Mouse (Mus musculus) retina, embryonic 14.5 days (tissue): ENCODE measurements at regions not wholly inside any gene's neighbourhood (a gene's known extent, or its start where the extent isn't known, plus 50 kb on each side); places are given as distances from the start of the nearest gene placed in this dataset.

Source experiments
- DNase-seq: peaks from one replicate; pipeline ENCODE4 v3.0.0-alpha.2; 2015; ENCODE audit warnings: low spot score

DNA sequence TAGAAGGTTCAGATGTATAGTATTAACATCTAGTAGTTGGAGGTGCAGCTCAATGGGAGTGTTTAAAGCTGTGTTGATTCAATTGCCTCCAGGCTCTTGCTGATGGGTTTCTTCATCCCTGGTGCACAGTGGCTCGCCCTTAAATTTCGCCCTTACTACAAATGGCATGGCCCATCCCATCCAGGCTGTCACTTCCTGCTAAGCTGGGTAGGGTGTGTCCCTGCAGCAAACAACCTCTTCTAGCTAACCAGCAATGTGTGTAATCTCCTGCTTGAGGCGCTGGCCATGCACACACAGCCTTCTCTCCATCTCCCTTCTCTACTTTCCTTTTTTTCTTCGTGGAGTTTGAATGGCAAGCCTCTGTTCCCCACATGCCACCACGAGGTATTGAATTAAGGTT is 238.1 kb upstream of the Id2 start:
- DNase-seq, result no peak

DNA sequence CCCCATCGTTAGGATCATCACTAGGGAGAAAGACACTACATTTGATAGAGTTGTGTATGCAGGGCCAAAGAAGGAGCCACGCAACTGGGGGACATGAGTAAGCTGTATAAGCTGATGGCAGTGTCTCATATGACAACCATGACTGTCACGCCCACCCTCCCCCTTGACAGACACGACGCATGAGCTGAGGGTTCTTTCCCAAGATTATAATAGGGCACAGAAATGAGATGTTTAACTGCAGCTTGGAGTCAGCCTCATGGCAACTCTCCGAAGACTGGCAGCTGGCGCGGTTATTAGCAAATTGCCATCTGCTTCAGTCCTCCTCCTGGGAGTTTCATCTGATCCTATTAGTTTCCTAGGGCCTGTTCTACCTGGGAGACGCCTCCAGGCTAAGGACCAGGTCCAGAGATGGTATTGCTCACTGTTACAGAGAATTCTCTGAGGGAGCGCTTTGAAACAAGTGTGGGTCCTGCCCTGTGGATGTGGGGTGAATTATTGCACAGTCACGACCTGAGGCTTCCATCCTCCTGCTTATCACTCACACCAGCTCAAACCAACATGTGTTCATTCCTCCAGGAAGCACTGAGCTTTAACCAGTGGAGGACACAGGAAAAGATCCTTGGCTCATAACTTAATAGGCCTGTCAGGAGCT is 235.6 kb upstream of the Id2 start:
- peak; percentile 35 for DNase-seq

DNA sequence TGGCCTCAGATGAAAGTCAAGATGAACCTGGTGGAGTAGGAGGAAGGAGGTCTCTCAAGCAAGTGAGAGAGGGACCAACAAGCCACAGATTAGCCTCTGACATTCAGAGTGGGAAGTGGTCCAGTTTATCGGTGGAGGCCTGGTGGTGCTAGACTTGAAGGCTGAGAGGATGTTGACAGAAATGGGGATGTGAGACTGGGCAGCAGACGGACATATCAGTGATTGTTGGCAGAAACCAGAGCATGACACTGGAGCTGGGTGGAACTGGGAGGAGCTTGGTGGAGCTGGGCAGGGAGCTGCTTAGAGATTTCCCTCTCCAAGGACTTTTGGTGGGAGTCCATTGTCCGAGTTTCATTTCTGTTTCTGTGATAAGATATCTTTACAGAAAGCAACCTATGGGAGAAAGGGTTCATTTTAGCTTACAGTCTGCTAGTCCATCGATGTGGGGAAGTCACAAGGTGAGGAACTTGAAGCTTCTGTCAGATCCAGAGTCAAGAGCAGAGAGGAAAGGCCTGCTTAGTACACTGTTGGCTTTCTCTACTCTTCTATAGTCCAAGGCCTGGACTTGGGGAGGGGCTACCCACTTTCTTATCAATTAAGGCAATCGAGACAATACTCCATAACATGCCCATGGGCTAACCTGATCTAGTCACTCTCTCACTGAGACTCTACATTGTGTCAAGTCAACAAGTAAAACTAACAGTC is 233.2 kb upstream of the Id2 start:
- no peak for DNase-seq

DNA sequence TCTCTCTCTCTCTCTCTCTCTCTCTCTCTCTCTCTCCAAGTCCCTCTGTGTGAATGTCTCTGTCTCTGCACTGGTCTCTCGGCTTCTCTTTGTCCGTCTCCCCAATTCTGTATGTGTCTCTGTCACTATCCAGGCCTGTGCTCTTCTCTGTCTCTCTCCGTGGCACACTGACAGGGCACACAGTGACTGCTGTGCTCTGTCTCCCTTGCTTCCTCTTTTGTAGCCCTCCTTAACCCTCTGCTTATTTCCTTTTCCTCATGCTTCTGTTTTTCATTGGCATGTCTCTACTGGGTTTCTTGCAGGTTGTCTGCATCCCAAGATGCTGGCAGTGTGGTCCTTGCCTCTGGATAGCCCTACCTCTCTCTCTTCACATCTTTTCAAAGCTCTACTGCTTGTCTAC is 229.0 kb upstream of the Id2 start:
- no peak for DNase-seq

DNA sequence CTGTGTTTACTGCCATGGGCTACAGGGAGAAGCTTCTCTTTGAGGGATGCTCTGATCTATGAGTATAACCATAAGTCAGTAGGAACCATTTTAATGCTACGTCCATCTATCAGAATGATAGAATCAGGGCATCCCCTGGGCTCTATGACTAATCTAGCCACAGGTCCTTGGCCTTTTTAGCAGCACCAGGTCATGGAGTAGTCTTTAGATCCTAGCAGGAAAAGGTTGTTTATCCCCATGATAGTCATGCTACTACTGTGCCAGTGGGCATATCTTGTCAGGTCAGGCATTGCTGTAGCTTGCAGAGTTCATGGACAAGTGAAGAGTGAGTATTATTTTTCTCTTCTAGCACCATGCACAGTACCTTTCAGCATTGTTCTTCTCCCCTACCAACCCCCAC is 226.2 kb upstream of the Id2 start:
- DNase-seq, result no peak

DNA sequence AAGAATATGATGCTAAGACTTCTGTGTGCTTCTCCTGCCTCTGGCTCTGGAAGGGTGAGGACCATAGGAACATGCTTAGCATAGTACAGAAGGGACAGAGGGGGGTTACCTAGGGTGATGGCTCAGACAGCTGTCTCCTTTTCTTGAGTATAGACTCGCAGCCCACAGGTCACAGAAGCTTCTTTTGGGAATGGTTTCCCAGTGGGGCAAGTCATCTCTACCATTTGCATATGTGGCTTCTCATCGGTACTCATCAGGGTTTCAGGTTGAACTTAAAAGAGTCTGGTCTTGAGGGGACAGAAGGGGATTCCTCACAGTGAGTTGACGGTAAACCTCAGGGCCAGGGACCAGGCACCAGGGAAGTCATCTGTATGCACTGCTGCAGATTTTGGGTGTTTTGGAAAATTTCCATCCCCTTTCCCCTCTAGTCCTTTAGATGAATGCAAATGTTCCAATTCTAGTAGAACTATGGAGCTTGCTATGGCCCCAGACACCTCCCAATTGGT is 223.4 kb upstream of the Id2 start:
- DNase-seq, result no peak

GRCm38 (mm10) chr12:25319846-25320245 is 222.9 kb upstream of the Id2 start:
- DNase-seq, result no peak

DNA sequence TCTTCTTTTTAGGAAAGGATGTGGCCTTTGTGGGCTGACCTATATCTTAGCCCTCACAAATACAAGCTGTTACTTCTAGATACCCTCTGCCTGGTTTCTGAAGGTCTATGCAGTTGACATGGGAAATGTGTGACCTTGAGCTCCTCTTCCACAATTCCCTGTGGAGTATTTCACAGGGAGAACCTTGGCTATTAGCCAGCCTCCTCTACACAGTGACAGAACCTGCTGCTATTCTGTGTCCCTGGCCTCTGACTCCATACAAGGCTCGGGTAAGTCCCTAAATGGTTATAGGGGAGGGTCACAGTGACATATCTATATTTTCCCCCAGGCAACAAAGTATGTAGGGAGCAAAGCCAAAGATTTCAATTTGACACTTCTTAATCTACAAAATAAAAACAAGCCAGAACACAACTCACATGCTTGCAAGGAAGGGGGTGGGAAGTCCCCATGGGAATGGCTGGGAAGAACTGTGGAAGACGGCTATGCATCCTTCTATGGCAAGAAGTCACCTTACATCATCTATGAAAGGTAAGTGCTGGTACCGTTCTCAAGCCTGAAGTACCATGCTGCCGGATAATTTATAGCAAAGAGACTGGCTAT is 221.2 kb upstream of the Id2 start:
- no peak for DNase-seq

DNA sequence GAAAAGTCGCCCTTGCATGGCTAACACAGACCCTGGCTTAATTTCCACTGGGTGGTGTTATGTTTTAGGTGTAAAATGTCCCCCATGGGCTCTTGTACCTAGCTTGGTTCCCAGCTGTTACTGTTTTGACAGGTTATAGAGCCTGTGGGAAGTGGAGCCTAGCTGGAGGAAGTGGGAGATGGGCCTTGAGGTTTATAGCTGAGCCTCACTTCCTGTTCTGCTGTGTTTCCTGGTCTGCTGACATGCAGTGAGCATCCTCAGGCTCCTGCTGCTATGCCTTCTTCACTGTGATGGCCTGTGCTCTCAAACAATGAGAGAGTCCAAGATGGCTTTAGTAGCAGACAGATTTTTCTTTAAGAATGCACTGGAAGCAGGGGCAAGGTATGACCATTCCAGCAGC is 219.0 kb upstream of the Id2 start:
- no peak for DNase-seq

GRCm38 (mm10) chr12:25313212-25313611 is 216.3 kb upstream of the Id2 start:
- no peak for DNase-seq

DNA sequence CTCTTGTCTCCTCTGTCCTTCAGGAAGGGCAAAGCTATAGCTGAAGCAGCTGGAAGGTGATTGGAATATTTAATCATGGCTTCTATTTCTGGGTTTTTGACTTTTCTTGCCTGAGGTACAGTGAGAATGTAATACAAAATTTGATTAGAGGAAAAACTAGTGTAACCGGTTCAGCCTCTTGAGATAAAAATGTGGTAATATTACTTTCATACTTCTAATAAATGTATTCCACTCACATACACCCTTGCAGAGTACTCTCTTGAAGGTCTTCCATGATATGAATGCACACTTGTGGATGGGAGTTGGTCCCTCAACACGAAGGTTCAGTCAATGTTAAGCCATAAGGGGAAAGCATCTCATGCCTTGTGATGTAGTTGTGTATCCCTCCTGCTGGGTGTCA is 215.4 kb upstream of the Id2 start:
- DNase-seq, result no peak

GRCm38 (mm10) chr12:25311728-25312127 is 214.8 kb upstream of the Id2 start:
- DNase-seq, result no peak

DNA sequence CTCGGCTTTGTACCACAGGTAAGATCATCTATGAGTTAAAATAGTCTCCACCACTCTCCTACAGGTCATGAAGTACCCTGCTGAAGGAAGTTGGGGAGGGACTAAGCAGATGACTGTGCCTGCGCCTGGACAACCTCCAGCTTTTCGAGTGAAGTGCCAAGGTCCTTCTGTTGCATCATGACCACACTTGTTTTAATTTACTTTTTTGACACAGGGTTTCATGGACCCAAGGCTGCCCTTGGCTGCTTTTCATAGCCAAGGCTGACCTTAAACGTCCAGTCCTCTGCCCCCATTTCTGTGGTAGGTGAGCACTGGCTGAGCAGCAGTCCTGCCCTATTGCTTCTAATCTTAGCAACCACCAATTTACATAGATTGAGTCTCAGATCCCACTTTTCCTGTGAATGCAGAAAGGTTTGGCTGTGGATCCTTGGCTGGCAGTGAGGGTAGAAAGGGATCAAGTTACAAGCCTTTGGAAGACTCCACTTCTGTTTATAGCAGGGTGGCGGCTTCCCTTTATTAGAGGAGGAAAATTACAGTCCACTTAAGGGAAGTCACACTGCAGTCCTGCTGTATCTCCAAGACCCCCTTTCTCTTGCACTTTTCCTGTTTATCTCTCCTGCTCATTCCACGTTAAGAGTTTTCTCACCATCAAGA is 213.5 kb upstream of the Id2 start:
- no peak for DNase-seq

- DNase-seq, result no peak
These were observed 212.3 kb upstream of the Id2 start for GRCm38 (mm10) chr12:25309234-25309633.

DNA sequence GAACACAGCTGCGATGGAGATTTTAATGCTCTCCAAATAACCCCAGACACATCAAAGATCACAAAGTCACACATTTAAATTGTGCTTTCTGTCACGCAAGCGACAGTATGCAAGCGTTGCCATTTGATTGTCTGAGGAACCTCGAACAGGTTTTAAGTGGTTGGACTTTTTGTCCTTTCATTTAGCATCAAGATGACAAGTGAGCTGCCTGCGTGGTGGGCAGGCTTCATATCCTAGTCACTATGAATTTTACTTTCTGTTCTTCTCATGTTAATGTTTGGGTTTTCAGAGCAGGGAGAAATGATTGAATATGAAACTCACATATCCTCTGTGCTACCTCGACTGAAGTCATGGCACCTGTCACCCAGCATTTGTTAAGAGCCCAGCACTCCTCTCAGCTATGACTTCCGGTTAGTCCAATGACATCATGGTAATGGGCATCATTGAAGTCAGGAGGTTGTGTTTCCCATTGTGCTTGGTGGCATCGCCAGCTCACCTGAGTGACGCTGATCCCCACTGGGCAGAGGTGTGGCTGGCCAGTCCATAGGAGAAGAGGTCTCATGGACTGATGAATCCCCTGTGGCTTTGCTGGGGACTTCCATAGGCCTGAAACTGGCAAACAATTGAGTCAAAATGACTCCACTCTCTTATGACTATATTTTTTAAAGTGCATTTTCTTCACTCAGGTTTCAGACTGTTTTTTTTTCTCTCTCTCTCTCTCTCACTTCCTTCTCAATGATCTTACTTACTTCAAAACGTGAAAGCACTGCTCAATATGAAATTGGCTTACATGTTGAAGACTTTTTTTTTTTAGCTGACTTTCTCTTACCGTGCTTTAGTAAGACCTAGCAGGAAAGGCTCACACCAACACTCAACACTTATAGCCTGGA is 209.1 kb upstream of the Id2 start:
- DNase-seq, result no peak

- peak; percentile 63 for DNase-seq
These were observed 208.0 kb upstream of the Id2 start for GRCm38 (mm10) chr12:25304820-25305511.

GRCm38 (mm10) chr12:25303500-25304050 is 206.6 kb upstream of the Id2 start:
- DNase-seq, result peak; percentile 37

DNA sequence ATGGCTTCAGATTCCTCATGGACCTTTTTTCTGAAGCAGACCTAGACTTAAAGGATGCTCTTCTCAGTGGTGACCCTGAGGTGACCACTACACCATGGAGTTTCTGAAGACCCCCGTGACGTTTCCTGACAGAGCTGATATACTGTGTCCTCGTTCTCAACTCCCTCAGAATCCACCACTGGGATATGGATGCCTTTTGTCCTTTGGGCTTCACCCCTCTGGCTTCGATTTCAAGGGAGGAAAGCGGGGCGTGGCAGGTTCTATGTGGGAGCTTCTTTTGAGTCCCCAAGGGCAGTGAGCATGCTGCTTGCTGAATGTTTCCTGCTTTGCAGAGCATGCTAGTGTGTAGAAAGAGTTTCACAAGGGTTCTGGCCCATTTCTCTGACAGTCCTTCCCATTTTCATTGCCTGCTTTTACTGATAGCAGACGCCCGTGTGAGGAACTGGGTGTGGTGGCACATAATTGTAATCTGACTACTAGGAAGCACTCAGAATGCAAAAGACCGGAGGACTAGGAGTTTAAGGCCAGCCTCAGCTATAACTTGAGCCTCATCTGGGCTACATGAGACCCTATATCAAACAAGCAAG is 204.0 kb upstream of the Id2 start:
- no peak for DNase-seq

DNA sequence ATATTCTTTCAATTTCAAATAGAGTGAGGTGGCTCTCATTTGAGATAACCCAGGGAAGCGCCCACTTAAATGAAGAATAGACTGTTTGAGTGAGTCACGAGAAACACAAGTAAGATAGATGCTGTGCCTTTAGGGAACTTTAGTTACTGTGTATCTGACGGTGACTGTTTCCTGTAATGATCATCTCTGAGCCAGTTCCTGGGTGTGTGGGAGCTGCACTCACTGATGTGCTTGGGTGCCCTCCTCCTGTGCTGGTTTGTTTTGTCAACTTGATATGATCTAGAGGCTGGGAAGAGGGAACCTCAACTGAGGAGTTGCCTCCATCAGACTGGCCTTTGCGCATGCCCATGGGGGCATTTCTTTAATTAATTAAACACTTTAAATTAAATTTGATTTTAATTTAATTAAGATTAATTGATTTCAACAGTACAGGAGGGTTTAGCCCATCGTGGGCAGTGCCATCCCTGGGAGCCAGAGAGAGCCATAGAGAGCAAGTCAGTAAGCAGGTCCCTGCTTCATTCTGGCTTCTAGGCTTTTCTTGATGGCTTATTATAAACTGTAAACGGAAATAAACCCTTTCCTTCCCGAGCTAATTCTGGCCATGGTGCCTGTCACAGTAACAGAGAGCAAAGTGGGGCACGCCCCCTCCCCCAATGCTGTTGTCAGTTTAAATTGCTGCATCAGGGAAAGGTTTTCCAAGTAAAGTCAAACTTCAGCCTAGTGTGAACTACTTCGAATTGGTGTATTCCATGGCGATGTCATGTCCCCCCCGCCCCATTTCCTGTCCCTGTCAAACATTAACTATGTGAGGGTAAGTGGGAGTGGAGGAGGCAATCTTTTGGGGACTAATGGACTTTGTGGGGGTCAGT is 202.9 kb upstream of the Id2 start:
- DNase-seq, result no peak

GRCm38 (mm10) chr12:25298766-25299165 is 201.8 kb upstream of the Id2 start:
- no peak for DNase-seq
